Mouse (Mus musculus): ENCODE measurements around the gene Sirt6.

The Sirt6 gene

GRCm38 (mm10) chr10:81596611-81597010, 31.0 kb downstream of the Sirt6 start:
- intact Hi-C loops (cut with DNase I) = no loop called here

- intact Hi-C loops (cut with DNase I) = no loop called here
These were observed 32.0 kb downstream of the Sirt6 start for GRCm38 (mm10) chr10:81595599-81595998.

- intact Hi-C loops (cut with DNase I) = no loop called here
These were observed 33.7 kb downstream of the Sirt6 start for GRCm38 (mm10) chr10:81593935-81594334.

GRCm38 (mm10) chr10:81593223-81593622, 34.4 kb downstream of the Sirt6 start:
- intact Hi-C loops (cut with DNase I) = no loop called here

GRCm38 (mm10) chr10:81592631-81593030, 35.0 kb downstream of the Sirt6 start:
- intact Hi-C loops (cut with DNase I) = no loop called here

- intact Hi-C loops (cut with DNase I) = no loop called here
These were observed 35.8 kb downstream of the Sirt6 start for GRCm38 (mm10) chr10:81591846-81592245.

- intact Hi-C loops (cut with DNase I) = no loop called here
These were observed 38.9 kb downstream of the Sirt6 start for GRCm38 (mm10) chr10:81588739-81589138.

- intact Hi-C loops (cut with DNase I) = no loop called here
These were observed 44.2 kb downstream of the Sirt6 start for GRCm38 (mm10) chr10:81583347-81583746.

- intact Hi-C loops (cut with DNase I) = no loop called here
These were observed 47.0 kb downstream of the Sirt6 start for GRCm38 (mm10) chr10:81580441-81581070.

- intact Hi-C loops (cut with DNase I) = no loop called here
These were observed 47.6 kb downstream of the Sirt6 start for GRCm38 (mm10) chr10:81579967-81580366.

GRCm38 (mm10) chr10:81575695-81576094, 51.9 kb downstream of the Sirt6 start:
- intact Hi-C loops (cut with DNase I) = no loop called here

- intact Hi-C loops (cut with DNase I) = no loop called here
These were observed 52.4 kb downstream of the Sirt6 start for GRCm38 (mm10) chr10:81575208-81575631.

GRCm38 (mm10) chr10:81574081-81575056, 53.2 kb downstream of the Sirt6 start, which contains the start of gene Tle2:
Tle2 (plus strand) TSS chr10:81574561.
- intact Hi-C loops (cut with DNase I) = no loop called here

- intact Hi-C loops (cut with DNase I) = no loop called here
These were observed 54.6 kb downstream of the Sirt6 start for GRCm38 (mm10) chr10:81572975-81573374.

GRCm38 (mm10) chr10:81572133-81572671, 55.4 kb downstream of the Sirt6 start:
- intact Hi-C loops (cut with DNase I) = no loop called here

Data from adrenal gland (tissue).